Mouse (Mus musculus) hindbrain, embryonic 10.5 days (tissue): ENCODE data around the gene Psmb5. TPM values are rescaled to one million over a fixed set of nuclear protein-coding genes. Genes with fewer than 3 reads are reported as not detected.

Experiments used
- DNase-seq: peaks from one replicate; pipeline ENCODE4 v3.0.0-alpha.2; 2017; ENCODE audit warnings: low spot score
- H3K27ac ChIP-seq: fragments of 300-500 bp; sonication (generic); 2 replicates; pipeline ENCODE4 v1.5.1; 2016; ENCODE audit warnings: mild to moderate bottlenecking, moderate library complexity
- H3K27me3 ChIP-seq: fragments of 300-500 bp; sonication (generic); 2 replicates; pipeline ENCODE4 v1.6.1; 2016; ENCODE audit warnings: mild to moderate bottlenecking; ENCODE audit not compliant: poor library complexity, insufficient read depth, severe bottlenecking
- H3K36me3 ChIP-seq: fragments of 300-500 bp; sonication (generic); 2 replicates; pipeline ENCODE4 v1.6.1; 2016; ENCODE audit warnings: mild to moderate bottlenecking, moderate library complexity
- H3K4me1 ChIP-seq: fragments of 300-500 bp; sonication (generic); replicated peaks from 2 replicates; pipeline ENCODE4 v1.6.1; 2016; ENCODE audit warnings: mild to moderate bottlenecking
- H3K4me3 ChIP-seq: fragments of 300-500 bp; sonication (generic); 2 replicates; pipeline ENCODE4 v1.5.1; 2016; ENCODE audit warnings: mild to moderate bottlenecking, moderate library complexity
- H3K9me3 ChIP-seq: fragments of 300-500 bp; sonication (generic); 2 replicates; pipeline ENCODE4 v1.6.1; 2016; ENCODE audit warnings: mild to moderate bottlenecking, moderate library complexity
- WGBS: fragments of 180-500 bp; shearing (Covaris S2); methylation state at CpG from one replicate; pipeline ENCODE4 v1.1.7; 2016; 5-methylcytosine and 5-hydroxymethylcytosine counted together
- polyA plus RNA-seq: library from polyadenylated mRNA; unstranded; fragments of >200 nt; fragmentation: Nextera tagmentation; extraction: Ambion mirVana; gene quantifications from 2 replicates; pipeline ENCODE4 v1.2.1, GENCODE M21; 2016

Gene Psmb5
- polyA plus RNA-seq, 1 experiment from 2014 or later: 517 TPM

DNA sequence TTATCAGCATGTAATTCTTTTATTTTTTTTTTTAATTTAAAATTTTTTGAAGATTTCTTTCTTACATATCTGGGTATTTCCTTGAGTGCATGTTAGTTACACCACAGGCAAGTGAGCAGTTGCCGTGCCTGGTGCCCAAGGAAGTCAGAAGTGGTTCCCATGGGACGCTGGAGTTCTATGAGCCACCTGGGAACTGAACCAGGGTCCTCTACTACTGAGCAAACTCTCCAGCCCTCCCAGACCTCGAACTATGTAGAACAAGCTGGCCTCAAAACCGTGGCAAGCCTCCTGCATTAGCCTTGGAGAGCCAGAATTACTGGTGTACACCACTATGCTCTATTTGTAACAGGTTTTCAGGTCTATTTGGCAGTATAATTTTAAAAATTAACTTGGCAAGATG is 15.2 kb downstream of the Psmb5 start:
- DNase-seq: no peak
- WGBS: 47% methylated on average over 4 of the region's 4 CpGs

GRCm38 (mm10) chr14:54601601-54602000 is 16.2 kb downstream of the Psmb5 start:
- peaks cover 15% of the 10 kb centered on the region for H3K36me3 ChIP-seq
- peaks cover 32% of the 10 kb centered on the region for H3K4me1 ChIP-seq
- WGBS: 83% methylated on average over 2 of the region's 2 CpGs
- H3K27ac ChIP-seq: no peak overlapping the region
- H3K9me3 ChIP-seq: no peaks in the 10 kb centered on the region
- no peaks in the 10 kb centered on the region for H3K27me3 ChIP-seq
- DNase-seq: no peak
- H3K4me3 ChIP-seq: no peak overlapping the region

More for the DNA sequence above, 15.2 kb downstream of the Psmb5 start:
- Histone ChIP-seq H3K36me3 (peaks cover 9% of the 10 kb centered on the region), H3K9me3 (no peaks in the 10 kb centered on the region), H3K27ac (peak overlapping the region; percentile 94), H3K27me3 (no peaks in the 10 kb centered on the region), H3K4me1 (peaks cover 37% of the 10 kb centered on the region), H3K4me3 (peak overlapping the region; percentile 59)

DNA sequence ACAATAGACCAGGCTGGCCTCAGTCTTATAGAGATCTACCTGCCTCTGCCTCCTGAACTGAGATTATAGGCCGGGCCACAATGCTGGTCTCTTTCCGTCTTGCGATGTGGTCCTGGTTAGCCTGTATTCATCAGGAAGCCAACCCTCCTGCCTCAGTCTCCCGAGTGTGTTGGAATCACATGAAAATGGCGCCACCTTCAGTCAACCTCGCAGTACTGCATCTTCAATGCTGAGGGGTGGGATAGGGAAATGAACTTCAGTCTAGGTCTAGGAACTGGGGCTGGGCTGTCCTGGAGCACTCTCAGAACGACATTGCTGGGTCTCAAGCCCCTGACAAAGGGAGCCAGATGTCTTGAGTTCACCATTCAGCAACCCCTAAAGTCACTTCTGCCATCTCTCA is 20.7 kb downstream of the Psmb5 start:
- Histone ChIP-seq H3K4me1 (0 out of 2 replicates have a peak, but pooled peaks cover 6% of the 10 kb centered on the region), H3K27ac (no peak overlapping the region), H3K4me3 (no peak overlapping the region), H3K27me3 (no peaks in the 10 kb centered on the region), H3K36me3 (peaks cover 40% of the 10 kb centered on the region), H3K9me3 (no peaks in the 10 kb centered on the region)
- no peak for DNase-seq
- 81% methylated on average over 7 of the region's 7 CpGs for WGBS

- Histone ChIP-seq H3K4me1 (0 out of 2 replicates have a peak, but pooled peaks cover 5% of the 10 kb centered on the region), H3K9me3 (no peaks in the 10 kb centered on the region), H3K36me3 (peaks cover 48% of the 10 kb centered on the region), H3K4me3 (no peak overlapping the region), H3K27ac (peak overlapping the region; percentile 5; the same call in 1 of the 2 replicates), H3K27me3 (no peaks in the 10 kb centered on the region)
- no peak for DNase-seq
- 68% methylated on average over 28 of the region's 28 CpGs for WGBS
Observed at GRCm38 (mm10) chr14:54594631-54595414, 23.0 kb downstream of the Psmb5 start.

DNA sequence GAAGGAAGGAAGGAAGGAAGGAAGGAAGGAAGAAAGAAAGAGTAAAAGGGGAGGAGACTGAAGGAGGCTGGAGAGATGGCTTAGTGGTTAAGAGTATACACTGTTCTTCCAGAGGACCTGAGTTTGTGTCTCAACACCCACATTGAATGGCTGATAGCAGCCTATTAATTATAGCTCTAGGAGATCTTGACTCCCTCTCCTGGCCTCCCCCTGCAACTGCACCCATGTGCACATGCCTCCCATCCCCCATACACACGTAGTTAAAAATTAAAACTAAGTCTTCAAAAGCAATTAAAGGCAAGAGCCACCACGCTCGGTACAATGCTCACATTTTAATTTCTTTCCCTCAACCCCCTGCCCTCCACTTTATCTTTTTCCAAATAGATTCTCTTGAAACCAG is 23.8 kb downstream of the Psmb5 start:
- no peak for DNase-seq
- Histone ChIP-seq H3K4me3 (no peak overlapping the region), H3K9me3 (no peaks in the 10 kb centered on the region), H3K4me1 (0 out of 2 replicates have a peak, but pooled peaks cover 5% of the 10 kb centered on the region), H3K27me3 (no peaks in the 10 kb centered on the region), H3K36me3 (peaks cover 44% of the 10 kb centered on the region), H3K27ac (no peak overlapping the region)
- WGBS: 87% methylated on average over 3 of the region's 3 CpGs

DNA sequence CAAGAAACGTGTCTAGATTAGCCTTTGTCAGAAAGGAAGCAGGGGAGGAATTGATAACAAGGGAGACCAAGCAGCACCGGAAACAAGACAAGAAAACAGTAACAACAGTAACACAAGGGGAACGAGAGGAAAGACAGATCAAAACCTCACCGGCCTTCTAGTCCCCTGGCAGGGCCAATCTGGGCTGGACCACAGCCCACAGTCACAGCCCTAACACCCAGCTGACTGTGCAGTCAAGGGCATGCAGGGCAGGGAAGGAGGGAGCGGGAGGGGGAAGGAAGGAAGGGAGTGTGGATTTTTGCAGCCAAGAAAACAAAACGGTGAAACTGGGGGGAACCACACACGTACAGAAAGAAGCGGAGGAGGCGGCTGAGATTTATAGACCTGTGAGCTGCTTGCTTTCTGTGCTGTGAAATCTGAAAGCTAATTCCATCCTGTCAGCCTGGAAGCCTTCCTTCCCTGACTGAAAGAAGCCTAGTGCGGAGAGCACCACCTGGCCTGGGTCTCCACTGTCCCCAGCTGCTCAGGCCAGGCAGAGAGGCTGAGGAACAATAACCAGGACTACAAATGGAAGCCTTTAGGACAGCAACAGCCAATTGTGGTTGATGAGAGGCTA is 25.4 kb downstream of the Psmb5 start:
- WGBS: 79% methylated on average over 10 of the region's 10 CpGs
- Histone ChIP-seq H3K4me3 (no peak overlapping the region), H3K4me1 (0 out of 2 replicates have a peak, but pooled peaks cover 5% of the 10 kb centered on the region), H3K27ac (peak overlapping the region; percentile 37; the same call in 1 of the 2 replicates), H3K36me3 (peaks cover 38% of the 10 kb centered on the region), H3K9me3 (no peaks in the 10 kb centered on the region), H3K27me3 (no peaks in the 10 kb centered on the region)
- DNase-seq: no peak

DNA sequence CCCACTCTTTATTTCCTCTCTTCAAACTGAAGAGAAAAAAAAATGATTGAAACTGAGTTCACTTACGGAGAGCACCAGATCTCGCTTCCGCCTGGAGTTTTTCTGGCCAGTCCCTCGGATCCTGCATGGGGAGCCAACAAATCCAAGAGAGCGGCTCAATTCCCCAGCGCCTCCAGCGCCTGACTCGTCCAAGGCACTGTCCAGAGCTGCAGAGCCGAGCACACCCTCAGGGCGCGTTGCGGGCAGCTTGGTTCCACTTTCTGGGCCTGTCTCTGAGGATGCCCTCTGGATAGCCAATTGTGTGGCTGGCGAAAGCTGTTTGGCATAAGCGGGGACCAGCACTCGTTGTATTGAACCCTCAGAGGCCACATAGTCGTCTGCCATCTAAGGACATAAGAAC is 26.8 kb downstream of the Psmb5 start:
- Histone ChIP-seq H3K27ac (no peak overlapping the region), H3K4me1 (0 out of 2 replicates have a peak, but pooled peaks cover 5% of the 10 kb centered on the region), H3K9me3 (no peaks in the 10 kb centered on the region), H3K4me3 (no peak overlapping the region), H3K27me3 (no peaks in the 10 kb centered on the region), H3K36me3 (peaks cover 32% of the 10 kb centered on the region)
- DNase-seq: no peak
- 92% methylated on average over 16 of the region's 16 CpGs for WGBS

DNA sequence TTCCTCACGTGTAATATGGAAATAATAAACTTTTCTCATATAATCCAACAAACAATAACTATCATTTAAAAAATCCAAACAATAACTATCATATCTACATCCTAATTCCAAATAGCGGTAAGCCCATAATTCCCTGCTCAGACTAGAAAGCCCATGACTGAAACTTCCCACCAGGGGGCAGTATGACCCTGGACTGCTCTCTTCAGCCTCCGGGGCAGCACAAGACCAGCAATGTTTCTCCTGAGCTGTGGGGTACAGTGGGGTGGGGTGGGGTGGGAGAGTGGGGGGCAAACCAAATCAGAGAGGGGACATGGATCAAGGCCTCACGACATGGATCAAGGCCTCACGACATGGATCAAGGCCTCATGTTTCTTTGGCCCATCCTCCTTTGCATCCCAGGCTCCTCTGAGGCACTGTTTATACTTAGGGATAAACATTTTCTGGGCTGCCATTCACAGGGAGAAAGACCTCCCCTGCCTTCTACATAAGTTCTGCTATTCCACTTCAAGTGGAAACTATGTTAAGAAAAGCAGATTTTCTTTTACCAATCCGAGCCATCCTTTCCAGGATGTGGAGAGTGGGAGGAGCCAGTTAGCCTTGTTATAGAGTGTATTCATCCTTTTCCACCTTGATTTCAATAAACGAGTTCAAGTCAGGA is 34.0 kb downstream of the Psmb5 start:
- no peak overlapping the region for H3K4me3 ChIP-seq
- no peaks in the 10 kb centered on the region for H3K27me3 ChIP-seq
- peak; percentile 58 for DNase-seq
- no peaks in the 10 kb centered on the region for H3K9me3 ChIP-seq
- H3K36me3 ChIP-seq: peaks cover 32% of the 10 kb centered on the region
- no peak overlapping the region for H3K27ac ChIP-seq
- H3K4me1 ChIP-seq: no peaks in the 10 kb centered on the region
- WGBS: 48% methylated on average over 7 of the region's 7 CpGs

GRCm38 (mm10) chr14:54582536-54582935 is 35.3 kb downstream of the Psmb5 start:
- peaks cover 32% of the 10 kb centered on the region for H3K36me3 ChIP-seq
- no peak overlapping the region for H3K4me3 ChIP-seq
- H3K4me1 ChIP-seq: peaks cover 10% of the 10 kb centered on the region
- H3K27ac ChIP-seq: no peak overlapping the region
- no peak for DNase-seq
- no peaks in the 10 kb centered on the region for H3K9me3 ChIP-seq
- 91% methylated on average over 9 of the region's 9 CpGs for WGBS
- H3K27me3 ChIP-seq: no peaks in the 10 kb centered on the region

- H3K27me3 ChIP-seq: no peaks in the 10 kb centered on the region
- peaks cover 24% of the 10 kb centered on the region for H3K36me3 ChIP-seq
- WGBS: 87% methylated on average over 7 of the region's 7 CpGs
- H3K4me3 ChIP-seq: no peak overlapping the region
- no peak for DNase-seq
- H3K9me3 ChIP-seq: no peaks in the 10 kb centered on the region
- peaks cover 31% of the 10 kb centered on the region for H3K4me1 ChIP-seq
- H3K27ac ChIP-seq: no peak overlapping the region
Observed at GRCm38 (mm10) chr14:54579638-54580037, 38.2 kb downstream of the Psmb5 start.

- DNase-seq: no peak
- peaks cover 24% of the 10 kb centered on the region for H3K36me3 ChIP-seq
- WGBS: 2% methylated on average over 10 of the region's 10 CpGs
- peak overlapping the region; percentile 96 for H3K27ac ChIP-seq
- H3K27me3 ChIP-seq: no peaks in the 10 kb centered on the region
- H3K9me3 ChIP-seq: no peaks in the 10 kb centered on the region
- H3K4me3 ChIP-seq: peak overlapping the region; percentile 95
- peaks cover 47% of the 10 kb centered on the region for H3K4me1 ChIP-seq
Observed at GRCm38 (mm10) chr14:54578063-54578462, 39.8 kb downstream of the Psmb5 start.

DNA sequence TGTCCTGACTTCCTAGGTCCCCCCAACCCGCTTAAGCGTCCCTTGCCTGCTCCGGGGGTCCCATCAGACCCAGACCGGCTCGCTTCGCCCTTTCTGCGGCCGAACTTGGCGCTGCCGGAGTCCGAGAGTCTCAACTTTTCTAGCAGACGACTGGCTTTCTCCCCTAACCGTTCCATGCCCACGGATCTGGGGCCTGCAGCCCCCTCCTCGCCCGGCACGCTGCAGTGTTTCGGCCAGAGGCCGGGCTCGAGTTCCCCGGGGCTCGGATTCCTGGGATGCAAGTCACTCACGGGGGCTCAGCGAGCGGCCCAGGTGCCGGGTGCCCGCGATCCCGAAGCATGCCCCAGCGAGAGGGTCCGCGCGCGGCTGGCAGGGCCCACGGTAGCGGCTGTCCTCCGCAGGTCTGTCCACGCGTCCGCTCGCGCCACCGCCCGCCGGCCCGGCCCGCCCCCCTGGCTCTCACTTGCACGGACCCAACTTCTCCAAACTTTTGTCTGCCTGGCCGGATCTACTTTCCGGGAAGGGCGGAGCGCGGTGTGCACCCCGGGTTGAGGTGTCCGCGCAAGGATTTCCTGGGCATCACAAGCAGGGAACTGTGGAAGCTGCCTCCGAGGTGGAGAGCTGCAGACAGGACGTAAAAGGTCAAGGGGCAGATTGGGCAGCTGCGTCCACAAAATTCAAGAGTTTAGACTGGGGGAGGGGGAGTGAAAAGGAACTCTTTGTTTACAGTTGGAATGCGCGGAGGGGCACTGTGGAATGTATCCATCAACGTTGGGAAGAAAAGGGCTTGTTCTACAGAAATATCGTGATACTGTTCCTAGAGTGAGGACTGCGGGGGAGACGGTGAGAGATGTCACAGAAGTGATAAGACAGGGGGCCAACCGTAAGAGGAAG is 40.5 kb downstream of the Psmb5 start, which contains the start of gene Ajuba:
Gene Ajuba (minus strand): TSS at position 470 of the 894 bp plus-strand sequence.
- peak within 1 kb of the TSS; percentile 95 for H3K4me3 ChIP-seq
- peaks cover 54% of the 10 kb centered on the region for H3K4me1 ChIP-seq
- DNase-seq: peak; percentile 95
- peak within 1 kb of the TSS; percentile 96 for H3K27ac ChIP-seq
- H3K27me3 ChIP-seq: no peaks in the 10 kb centered on the region
- WGBS: under 1% methylated on average over 66 of the region's 66 CpGs
- no peaks in the 10 kb centered on the region for H3K9me3 ChIP-seq
- H3K36me3 ChIP-seq: peaks cover 23% of the 10 kb centered on the region
